Mouse (Mus musculus): Measurements from ENCODE around the gene D10Wsu102e.
A peak's percentile ranks its signal among the peaks of the same experiment; 100 is the strongest.
"Not testable (repeated sequence)": the region's sequence is repeated elsewhere in the genome, so short reads cannot be mapped to it uniquely, and the experiment has no call there.

Gene D10Wsu102e

DNA sequence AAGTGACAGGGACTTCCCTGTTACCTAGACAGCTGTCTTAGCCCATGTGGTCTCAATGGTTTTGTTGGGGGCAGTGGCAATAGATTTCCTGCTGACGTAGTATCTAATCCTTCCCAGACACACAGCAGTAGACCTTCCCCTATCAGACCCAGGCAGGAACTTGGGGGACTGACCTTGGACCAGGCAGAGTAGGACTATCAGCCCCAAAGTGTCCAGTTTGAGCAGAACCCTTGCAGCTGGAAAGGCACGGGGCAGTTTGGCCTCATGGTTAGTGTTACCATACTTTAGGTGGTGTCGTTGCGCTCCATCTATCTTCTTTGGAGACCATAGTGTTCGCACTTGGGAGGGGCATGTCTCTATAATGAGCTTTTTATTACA lies 13.7 kb upstream of the D10Wsu102e start:
- DNase-seq (ENCODE audit: low read depth) = no peak

DNA sequence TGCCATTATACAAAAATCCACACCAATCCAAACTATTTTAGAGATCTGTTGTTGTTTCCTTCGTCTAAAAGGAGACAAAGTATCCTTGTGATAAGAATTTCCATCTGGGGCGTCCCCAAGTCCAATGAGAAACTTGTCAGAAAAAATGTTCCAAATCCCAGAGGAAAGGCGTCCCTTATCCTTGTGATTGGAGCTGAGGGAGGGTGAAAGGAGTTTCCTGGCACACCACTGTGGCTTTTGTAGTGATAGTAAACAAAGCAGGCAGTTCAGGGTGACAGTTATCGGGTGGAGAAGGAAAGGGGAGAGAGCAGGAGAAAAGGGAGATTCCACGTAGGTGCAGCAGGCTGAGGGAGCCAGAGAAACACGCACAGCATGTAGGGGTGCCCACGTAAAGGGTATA lies 12.5 kb upstream of the D10Wsu102e start:
- DNase-seq (ENCODE audit: low read depth) = no peak

DNA sequence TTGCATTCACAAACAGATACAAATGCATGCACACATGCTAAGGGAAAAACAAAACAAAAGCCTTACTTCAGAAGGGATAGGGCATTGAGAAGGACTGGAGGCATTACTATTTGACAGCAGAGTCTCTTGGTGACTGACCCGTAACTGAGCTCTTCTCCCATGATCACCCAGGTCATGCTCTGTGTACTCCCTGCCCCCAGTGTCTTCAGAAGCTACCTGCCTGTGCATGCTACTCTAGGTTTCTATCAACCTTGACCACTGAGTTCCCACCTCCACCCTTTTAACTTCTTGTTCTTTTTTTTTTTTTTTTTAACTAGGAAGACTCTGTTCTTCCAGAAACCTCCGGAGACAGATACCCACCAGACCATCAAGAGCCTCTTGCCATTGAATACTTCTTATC lies 9.3 kb upstream of the D10Wsu102e start:
- no peak for DNase-seq (ENCODE audit: low read depth)

DNA sequence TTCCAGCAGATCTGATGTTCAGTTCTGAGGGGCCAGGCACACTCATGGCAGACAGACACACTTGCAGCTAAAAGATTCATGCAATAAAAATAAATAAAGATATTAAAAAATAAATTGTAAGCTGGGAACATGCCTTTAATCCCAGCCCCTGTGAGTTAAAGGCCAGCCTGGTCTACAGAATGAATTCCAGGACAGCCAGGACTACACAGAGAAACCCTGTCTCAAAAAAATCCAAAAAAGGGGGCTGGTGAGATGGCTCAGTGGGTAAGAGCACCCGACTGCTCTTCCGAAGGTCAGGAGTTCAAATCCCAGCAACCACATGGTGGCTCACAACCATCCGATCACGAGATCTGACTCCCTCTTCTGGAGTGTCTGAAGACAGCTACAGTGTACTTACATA lies 8.2 kb upstream of the D10Wsu102e start:
- not testable (repeated sequence) for DNase-seq (ENCODE audit: low read depth)

DNA sequence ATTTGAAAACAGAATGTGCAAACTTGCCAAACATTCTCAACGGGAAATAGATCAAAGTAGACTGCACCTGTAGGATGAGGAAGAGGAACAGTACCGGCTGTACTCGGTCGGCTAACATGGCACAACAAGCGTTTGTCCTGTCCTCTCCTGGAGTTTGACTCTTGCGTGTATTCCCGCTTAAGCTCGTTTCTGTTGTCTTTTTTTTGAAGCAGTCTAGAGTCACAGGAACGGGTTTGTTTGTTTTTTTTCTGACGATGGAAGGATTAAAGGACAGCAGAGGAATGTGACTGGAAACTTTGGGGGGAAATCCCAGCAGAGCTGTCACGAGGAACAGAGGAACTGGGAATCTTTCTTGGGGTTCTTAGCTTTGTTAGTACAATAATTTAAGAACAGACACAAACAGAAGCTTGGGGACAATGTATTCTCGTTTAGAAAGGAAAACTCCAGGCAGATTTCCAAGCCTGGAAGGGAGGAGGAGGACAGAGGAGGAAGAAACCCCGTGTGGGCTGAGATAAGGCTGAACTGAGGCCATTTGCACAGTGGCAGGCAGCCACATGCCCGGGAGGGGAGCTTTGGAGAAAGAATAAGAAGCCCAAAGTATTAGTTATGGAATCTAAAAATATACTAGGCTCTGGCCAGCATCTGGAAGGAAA lies 6.2 kb upstream of the D10Wsu102e start:
- peak; percentile 75 for DNase-seq (ENCODE audit: low read depth)

DNA sequence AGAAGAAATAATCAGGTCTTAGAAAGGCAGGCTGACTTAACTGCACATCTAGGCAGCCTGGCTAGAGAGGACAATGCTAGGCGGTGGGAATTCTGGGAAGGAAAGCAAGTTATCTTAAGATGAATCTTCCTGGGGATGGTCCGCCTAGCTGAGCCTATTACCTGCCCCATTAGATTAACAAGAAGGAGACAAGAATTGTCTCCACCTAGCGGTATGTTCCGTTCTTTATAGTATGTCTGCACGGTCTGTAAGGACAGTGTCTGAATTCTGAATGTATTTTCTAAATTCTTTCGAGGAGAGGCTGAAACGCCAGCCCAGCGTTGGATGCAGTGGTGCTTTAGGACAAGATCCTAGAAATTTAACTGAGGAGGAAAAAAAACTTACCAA lies 5.7 kb upstream of the D10Wsu102e start:
- DNase-seq (ENCODE audit: low read depth) = peak; percentile 88

DNA sequence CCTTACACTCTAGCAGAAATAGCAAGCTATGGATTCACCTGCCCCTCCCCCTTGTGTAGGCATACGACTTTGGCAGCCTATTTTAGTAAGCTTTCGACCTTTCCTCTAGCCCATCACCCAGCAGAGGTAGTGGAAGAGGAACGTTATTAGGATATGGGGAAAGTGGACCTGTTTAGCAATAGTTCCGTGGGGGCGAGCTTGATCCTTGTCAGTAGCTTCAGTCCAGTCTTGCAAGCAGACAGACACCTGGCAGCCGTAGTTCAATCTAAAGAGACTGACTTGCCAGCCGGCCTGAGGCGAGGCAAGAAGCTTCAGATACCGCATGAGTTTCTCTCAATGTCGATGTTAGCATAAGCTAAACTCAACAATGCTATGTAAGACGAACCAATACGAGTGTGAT lies 3.6 kb upstream of the D10Wsu102e start:
- no peak for DNase-seq (ENCODE audit: low read depth)

DNA sequence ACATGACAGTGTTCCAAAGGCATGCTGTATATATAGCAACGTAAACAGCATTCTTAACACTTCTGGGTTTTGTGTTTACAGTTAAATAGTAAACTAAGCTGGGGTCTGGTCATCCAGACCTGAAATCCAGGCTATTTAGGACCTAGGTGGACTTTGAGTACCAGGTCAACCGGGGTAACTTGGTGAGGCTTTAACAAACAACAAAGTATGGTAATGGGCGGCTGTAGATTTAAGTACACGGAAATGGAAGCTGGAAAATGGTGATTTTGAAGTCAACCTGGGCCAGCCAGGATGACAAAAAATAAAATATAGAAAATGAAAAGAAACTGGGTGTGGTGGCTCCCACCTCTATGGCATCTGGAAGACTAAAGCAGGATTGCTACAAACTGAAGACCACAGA lies 570 bp upstream of the D10Wsu102e start:
- DNase-seq (ENCODE audit: low read depth) = no peak

DNA sequence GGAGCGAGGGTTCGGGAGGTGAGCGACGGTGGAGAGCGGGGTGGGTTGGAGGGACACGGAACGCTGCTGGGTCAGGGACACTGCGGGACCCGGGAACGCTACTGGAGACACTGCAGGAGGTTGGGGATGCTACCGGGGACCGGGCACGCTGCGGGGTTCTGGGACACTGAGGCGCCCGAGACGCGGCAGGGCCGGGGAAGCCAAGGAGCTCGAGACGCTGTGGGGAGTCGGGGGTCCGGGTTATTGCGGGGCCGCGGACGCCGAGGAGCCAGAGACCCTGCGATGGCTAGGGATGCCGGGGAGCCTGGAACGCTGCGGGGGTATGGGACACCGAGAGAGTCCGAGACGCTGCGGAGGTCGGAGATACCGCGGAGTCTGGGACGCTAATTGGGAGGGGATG lies 335 bp downstream of the D10Wsu102e start:
- no peak for DNase-seq (ENCODE audit: low read depth)

DNA sequence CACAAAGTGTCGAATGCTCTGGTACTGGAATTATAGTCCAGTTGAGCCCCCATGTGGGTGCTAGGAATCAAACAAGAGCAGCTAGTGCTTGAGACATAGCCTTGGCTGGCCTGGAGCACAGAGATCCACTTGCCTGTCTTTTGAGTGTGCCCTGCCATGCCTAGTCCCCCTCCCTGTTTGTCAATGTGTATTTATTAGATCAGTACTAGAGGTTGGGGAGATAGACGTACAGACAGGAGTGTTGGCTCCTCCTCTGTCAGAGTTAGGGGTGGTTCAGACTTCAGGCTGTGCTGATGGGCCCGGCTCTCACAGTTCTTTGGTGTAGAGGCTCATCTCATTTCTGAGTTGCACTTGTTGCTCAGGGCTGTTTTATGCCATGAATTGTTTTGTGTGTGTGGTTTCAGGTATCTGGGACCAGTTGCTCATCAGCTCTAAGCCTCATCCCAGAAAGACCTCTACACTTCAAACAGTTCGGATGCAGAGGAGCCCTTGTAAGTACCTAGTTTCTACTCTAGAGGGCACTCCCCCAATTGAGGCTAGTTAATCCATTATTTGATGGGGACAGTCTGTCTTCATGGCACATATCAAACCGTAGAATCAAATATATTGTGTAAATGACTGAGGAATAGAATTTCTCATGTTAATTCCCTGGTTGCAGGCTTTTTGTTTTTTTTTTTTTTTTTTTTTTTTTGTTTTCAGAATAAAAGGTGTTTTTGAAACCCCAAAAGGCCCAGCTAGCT lies 1.8 kb downstream of the D10Wsu102e start:
- DNase-seq (ENCODE audit: low read depth) = peak; percentile 72

DNA sequence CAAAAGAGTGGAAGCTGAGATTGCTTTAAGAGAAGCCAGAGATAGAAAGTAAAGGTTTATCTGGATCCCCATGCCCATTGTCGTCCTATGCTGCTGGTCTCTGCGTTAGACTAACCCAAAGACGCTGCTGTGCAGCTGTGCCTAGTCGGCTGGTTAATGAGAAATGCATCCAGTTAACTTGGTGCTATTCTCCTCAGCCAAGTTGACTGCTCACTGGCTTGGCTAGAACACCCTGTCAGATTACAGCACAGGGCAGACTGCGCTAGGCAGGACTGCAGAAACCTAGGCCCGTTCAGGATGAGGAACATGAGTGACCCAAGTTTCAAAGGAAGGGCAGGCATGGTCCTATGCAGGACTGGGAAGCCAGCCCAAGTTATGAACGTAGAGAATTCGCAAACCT lies 3.4 kb downstream of the D10Wsu102e start:
- no peak for DNase-seq (ENCODE audit: low read depth)

DNA sequence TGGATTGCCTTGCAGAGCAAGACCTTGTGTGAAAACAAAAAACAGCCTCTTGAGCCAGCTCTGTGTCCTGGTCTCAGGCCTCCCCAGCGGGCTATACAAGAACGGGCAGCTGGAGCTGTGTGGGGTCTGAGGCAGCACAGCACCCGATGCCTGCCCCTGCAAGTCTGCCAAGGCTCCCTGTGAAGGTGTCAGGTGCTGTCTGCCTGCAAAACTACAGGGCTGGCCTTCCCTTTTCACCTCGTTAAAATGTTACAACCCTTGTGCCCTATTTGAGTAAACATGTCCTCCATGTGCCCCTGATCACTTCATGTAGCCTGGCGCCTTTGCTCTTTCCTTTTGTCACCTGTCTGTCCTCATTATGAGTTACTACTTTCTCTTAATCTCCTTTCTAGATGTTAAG lies 8.9 kb downstream of the D10Wsu102e start:
- DNase-seq (ENCODE audit: low read depth) = no peak

DNA sequence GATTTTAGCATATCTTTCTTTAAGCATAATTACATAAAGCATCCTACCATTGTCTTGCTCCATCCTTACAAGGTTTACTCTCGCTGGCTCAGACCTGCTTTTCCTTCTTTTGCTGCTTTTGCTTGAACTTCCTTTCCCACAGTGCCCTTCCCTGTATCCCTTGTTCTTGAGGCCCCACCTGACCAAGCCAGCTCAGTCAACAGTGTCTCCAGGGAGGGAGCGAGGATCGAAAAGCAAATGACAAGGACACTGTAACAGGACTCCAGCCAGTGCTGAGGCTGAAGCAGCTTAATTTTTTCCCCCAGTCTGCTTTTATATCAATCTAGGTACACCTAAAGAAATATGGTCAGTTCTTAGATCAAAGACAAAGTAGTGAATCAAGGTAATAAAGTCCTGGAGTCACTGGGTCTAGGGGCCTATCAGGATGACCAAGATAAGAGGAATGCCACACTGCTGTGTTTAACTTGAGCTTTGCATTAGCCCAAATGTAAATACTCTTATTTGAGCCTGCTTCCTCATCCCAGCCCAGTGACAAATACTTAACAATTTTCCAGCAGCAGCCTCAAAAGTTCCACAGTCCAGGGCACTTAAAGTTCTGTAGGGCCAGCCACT lies 14.1 kb downstream of the D10Wsu102e start:
- no peak for DNase-seq (ENCODE audit: low read depth)

DNA sequence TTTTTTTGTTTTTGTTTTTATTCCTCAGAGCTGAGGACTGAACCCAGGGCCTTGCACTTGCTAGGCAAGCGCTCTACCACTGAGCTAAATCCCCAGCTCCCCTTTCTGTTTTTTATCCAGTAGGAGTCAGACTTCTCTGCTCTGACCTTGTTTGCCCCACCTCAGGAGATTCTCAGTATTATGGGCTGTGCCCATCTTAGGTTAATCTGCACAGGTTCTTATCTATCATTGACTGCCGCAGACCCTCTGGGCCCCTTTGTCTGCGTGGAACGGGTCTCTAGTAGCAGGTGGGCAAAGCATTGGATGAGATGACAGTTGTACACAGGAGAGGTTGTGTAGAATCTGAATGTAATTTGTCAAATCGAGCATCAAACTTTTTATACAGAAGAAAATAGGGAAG lies 15.4 kb downstream of the D10Wsu102e start:
- DNase-seq (ENCODE audit: low read depth) = not testable (repeated sequence)

DNA sequence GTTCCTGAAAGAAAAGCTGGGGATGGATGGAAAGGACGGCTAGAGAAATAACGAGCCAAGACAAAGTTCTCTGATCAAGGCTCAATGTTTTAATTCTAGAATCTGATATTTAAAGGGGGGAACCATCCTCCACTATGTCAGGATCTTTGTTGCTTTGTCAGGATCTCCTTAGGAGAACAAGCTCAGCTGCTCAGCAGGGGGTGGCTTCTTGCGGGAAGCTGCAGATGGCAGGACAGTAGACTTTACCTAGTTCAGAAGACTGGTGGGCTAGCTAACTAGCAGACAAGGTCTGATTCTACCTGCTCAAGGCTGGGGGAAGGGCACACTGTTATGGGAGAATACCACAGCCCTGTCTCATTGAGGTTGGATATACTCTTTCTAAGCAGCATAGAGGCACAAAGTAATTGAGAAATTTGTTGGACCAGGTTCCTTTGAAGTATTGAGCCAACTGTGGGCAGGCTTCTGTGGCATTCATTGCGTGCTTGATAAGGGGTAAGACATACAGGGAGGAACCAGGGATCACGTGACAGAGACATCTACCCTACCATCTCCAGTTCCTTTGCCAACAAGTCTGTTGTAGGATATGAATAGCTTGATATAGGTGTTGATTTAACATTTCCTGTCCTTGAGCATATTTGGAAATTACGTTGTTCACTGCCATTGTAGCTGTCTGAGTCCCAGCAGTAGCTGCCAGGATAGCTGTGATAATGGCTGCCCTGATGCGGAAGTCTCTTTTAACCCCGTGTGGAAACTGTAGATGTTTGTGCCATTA lies 17.1 kb downstream of the D10Wsu102e start:
- no peak for DNase-seq (ENCODE audit: low read depth)

DNA sequence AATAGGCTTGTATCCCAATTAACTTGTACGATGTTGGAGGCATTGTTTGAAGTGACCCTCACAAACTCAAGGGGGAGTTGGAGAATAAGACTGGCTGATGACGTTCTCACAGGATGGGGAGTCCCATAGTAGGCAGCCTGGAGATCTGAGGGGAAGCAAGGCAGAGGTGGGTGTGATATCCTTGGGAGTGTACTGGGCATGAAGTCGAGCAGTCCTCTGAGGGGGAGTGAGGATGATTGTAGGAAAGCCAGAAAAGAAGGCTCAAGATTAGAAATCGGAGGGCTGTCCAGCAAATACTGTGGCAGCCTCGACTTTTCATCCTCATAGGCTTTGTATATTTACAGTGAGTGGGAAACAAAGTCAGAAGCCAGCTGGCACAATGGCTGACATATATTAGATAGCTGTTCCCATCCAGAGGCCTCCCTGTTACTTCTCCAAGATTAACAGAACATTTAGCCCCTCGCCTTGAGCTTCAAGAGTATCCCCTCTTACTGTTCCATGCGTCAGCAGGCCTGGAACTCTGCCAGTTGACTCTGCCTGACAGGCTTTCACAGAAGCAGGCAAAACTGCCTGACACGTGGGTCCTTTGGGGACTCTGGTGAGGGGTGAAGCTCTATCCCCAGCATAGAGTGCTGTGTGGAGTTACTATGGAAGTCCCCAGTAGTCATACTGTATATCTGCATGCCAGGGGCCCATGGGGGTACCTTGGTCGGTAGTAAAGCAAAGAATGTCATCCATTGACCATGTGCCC lies 18.2 kb downstream of the D10Wsu102e start:
- no peak for DNase-seq (ENCODE audit: low read depth)

DNA sequence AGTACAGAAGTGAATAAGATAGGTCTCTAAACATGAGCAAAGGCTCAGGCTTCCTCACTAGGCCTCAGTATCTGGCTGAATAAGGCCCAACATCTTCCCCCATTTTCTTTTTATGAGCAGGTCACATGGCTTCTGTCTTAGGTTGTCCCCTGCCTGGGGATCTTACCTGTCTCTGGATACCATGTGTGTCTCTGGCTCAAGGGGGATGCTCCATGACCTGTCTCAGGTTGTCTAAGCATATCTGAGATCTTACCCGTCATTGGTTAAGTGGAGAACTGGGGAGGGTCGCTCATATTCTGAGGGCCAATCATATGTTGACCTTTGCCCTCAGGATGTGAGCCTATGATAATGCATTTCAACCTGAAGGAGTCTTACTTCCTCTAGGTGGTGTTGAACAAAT lies 20.5 kb downstream of the D10Wsu102e start:
- no peak for DNase-seq (ENCODE audit: low read depth)

DNA sequence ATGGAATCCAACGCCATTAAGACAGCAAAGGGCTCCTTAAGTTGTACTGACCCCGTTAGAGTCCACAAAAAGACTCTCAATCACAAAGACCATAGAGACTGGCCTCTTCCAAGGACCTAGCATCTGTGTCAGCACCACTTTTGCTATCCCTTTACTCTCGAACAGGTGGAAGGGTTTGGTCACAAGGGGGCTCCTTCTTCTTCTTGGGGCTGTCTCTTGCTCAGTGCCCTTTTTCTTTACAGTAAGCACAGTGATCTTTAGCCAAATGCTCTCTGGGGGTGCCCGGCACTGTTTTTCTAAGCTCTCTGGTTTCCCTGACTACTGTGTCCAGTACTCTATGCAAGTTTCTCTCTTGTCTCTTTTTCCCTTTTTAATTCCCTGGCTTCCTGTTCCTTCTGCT lies 22.5 kb downstream of the D10Wsu102e start:
- no peak for DNase-seq (ENCODE audit: low read depth)

DNA sequence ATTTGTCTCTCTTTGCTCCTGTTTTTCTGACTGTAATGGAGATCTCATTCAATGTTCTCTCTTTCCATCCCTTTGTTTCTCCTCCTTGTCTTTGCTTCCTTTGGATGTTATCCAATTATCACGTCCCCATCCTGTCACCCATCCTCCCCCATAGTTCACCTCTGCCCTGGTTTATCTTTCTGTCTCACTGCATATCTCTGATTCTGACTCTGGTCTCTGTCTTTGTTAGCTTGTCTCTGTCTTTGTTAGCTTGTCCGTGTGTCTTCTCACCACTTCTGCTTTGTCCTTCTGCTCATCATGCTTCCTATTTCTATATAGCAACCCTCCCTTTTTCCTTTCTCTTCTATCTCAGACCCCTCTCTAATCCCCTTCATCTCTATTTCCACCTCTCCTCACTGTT lies 23.0 kb downstream of the D10Wsu102e start:
- DNase-seq (ENCODE audit: low read depth) = no peak

DNA sequence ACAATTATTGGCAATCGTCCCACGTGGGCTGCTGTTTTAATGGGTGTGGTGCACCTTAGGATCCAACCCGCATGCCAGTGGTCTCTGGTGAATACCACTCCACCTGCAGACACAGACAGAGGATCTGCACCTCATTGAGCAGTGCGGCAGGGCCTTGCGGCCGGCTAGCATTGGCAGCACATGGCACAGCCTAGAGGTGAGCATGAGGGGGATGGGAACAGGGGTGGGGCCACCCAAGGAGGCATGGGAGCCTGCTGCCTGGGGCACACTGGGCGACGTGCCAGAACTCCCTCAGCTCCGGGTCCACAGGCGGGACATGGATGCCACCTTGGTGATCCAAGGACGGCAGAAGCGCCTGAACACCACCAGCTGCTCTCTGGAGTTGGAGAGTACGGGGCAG lies 23.8 kb downstream of the D10Wsu102e start:
- DNase-seq (ENCODE audit: low read depth) = no peak

DNA sequence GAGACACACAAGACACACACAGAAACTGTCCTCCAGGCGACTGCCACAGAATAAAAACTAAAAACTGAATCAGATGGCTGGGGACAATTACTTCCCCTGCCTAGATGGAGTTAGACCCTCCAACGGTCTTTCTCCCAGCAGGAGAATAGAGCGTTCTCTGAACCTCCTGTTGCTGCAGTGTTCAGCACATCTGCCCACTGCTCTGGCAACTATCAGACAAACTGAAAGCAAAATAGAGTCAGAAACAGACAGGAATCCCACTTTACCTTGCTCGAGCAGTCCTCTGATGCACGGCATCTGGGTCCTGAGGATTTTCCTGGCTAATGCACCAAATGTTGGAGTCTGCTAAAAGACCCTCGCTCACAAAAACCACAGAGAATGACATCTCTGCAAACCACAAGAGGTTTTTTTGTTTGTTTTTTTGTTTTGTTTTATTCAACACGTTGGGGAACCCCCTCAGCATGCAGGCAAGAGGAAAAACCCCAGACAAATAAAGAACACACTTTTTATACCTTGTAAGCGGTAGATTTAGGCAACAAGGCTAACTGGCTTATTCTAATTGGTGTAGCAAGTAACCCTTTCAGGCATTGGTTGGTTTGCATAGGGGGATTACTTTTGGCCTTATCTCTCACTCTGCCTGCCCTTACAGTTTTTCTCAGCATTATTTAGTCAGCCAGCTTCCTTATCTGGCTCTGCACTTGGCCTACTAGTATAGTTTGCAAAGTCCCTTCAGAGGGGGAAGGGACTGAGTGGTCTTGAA lies 24.6 kb downstream of the D10Wsu102e start:
- DNase-seq (ENCODE audit: low read depth) = no peak
